Mouse (Mus musculus) embryonic fibroblast, embryonic 13.5 days (primary cell): Measurements from ENCODE around the gene Ncapd3.

Experiments
- CTCF ChIP-seq: IDR thresholded peaks from 2 replicates; pipeline ENCODE4 v1.5.1; 2011; ENCODE audit warnings: mild to moderate bottlenecking, control low read depth, low read length, moderate library complexity, borderline replicate concordance; ENCODE audit not compliant: insufficient read depth
- POLR2A ChIP-seq: IDR thresholded peaks from 2 replicates; pipeline ENCODE4 v1.6.1; 2011; ENCODE audit warnings: low read depth, mild to moderate bottlenecking, control low read depth, low read length, moderate library complexity

- TF ChIP-seq CTCF = no peak
- no peak for TF ChIP-seq POLR2A
These were observed 6.3 kb upstream of the Ncapd3 start for GRCm38 (mm10) chr9:27023681-27024080.
